Mouse (Mus musculus) ES-E14 (cell line): ENCODE results near the gene Pcgf3.

Experiments
- CHD2 ChIP-seq: IDR thresholded peaks from 2 replicates; pipeline ENCODE4 v1.6.1; 2014; ENCODE audit warnings: mild to moderate bottlenecking, low read depth, low read length, inconsistent platforms
- HCFC1 ChIP-seq: IDR thresholded peaks from 2 replicates; pipeline ENCODE4 v1.6.1; 2012; ENCODE audit warnings: low read length, inconsistent platforms, borderline replicate concordance; ENCODE audit not compliant: insufficient read depth
- ZC3H11A ChIP-seq: IDR thresholded peaks from 2 replicates; pipeline ENCODE4 v1.6.1; 2012; ENCODE audit warnings: low read depth, mild to moderate bottlenecking, inconsistent platforms, low read length, borderline replicate concordance
- ZNF384 ChIP-seq: IDR thresholded peaks from 2 replicates; pipeline ENCODE4 v1.6.1; 2012; ENCODE audit warnings: low read depth, low read length, inconsistent platforms

DNA sequence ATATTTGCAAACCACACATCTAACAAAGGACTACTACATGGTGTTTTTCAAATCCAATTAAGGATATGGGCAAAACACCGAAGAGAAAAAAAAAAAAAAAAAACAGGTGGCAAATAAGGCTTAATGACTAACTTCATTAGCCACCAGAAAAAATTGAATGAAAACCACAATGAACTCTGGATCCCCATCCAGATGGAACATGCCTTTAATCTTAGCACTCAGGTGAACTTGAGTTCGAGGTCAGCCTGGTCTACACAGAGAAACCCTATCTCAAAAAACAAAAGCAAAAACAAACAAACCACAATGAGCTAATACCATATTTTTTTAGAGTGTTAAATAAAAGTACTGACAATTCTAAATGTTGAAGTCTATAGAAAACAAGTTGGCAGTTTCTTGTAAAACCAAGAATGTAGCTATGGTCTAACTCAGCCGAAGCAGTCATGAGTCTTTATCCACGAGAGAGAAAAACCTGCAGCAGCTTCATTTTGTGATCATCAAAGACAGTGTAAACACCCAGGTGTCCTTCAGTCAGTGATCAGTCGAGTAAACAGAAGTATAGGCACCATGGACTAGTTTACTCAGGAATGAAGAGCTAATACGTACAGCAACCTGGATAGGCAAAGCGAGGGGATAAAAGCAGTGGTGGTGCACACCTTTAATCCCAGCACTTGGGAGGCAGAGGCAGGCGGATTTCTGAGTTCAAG is 10.0 kb upstream of the Pcgf3 start:
- TF ChIP-seq CHD2 = no peak
- no peak for TF ChIP-seq ZNF384
- TF ChIP-seq ZC3H11A = no peak
- TF ChIP-seq HCFC1 = no peak
